Mouse (Mus musculus) A20 (cell line): ENCODE measurements at regions not wholly inside any gene's neighbourhood (a gene's known extent, or its start where the extent isn't known, plus 50 kb on each side); places are given as distances from the start of the nearest gene placed in this dataset.

ENCODE experiments used
- DNase-seq: peaks from one replicate; pipeline ENCODE4 v3.0.0-alpha.2; 2011; ENCODE audit warnings: low read depth, low spot score

DNA sequence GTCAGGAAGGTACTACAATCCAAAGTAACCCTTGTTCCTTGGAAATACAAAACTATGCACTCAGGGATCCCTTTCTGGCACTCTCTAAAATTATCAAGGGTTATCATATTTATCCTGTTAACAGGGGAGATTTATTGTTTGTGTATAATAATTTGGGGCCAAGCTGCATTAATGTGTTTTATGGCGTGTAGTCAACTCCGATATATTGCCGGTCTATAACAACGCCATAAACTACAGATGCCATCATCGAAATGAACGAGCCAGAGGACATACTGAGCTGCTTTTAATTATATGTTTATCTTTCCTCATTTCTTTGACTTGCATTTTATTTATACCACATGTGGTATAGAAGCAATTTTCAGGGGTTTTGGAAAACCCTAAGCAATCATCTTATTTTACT, 147.2 kb downstream of the Nr2f2 start:
- DNase-seq, result no peak

DNA sequence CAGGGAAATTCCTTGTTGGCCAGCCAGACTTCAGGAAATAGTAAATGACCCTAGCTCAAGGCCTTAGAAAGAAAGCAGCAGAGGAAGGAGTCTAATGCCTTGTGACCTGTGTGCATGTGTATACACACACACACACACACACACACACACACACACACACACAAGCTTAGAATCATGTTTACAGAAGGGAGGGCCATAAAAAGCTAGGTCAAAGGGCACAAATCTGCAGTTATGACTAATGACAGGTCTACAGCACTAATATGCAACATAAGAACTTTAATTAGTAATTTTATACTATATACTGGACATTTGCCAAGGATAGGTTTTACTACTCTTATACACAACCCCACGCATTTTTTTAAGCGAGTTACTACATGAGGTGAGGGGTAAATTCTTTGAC, 149.4 kb downstream of the Nr2f2 start:
- DNase-seq, result no peak

DNA sequence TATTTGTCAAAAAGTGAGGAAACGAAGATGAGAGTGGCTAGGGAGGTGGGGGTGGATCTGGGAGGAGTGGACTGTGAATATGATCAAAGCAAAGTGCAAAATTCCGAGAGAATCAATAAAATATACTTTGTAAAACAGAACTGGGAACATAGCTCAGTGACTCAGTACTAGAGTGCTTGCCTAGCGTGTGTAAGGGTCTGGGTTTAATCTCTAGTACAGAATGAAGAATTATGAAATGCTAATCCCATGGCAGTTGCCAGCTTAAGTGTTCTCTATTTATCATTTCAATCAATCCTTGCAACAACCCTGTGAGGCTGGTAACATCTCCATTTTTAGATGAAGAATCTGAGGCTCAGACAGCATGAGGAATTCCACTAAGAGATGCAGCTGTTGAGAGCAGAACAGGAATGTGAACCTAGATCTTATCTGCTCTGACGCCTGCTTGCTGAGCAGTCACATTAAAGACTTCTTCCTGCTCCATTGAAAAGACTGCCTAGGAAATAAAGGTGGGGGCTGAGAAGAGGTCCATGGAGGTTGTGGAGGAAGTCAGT, 152.5 kb downstream of the Nr2f2 start:
- DNase-seq, result no peak

DNA sequence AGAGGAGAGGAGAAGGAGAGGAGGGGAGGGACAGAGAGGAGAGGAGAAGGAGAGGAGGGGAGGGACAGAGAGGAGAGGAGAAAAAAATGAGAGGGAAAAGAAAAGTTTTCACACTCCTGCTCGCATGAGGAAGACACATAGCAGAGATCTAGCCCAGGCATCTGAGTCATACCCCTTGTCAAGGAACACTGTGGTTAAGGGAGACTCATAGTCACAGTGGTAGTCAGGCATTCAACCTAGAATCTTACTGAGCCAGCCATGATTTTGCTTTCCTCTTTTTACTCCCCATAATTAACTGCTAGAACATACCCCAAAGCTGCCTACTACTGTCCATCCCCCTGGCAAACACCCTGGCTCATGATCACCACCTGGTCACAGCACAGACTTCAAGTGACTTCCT, 160.6 kb downstream of the Nr2f2 start:
- DNase-seq, result no peak

DNA sequence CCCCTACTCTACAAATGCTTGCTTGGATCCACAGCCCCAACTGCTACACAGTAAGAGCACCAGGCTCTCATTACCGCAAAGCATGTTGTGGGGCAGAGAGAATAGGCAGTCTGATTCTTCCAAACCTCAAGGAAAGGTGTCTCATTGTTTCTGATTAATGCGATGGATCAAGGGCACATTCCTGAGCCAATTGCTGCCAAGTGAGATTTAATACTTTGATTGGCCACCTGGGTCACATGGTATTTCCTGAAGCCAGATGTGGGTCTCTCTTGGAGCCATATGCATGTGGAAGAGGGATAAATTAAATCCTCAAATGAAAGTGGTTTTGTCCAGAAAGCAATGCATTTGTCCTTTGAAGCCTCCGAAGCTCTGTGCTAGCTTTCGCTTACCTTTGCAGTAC, 166.3 kb downstream of the Nr2f2 start:
- no peak for DNase-seq

DNA sequence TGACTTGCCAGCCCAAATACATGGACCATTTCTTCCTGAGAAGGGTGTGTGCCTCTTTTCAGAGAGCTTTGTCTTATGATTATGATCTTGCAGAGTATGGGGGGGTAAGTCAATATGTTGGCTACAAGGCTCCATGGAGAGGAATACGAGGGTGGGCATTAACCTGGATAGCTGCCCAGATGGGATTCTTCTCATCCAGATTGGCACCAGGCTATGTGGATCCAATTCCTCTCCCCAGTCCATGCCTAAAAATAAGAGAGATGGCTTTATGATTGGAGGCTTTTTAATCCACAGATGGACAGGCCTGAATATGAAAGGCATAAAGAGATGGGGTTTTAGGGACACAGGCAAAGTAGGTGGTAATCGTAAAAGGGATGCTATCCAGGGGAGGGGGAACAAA, 187.6 kb downstream of the Nr2f2 start:
- no peak for DNase-seq

DNA sequence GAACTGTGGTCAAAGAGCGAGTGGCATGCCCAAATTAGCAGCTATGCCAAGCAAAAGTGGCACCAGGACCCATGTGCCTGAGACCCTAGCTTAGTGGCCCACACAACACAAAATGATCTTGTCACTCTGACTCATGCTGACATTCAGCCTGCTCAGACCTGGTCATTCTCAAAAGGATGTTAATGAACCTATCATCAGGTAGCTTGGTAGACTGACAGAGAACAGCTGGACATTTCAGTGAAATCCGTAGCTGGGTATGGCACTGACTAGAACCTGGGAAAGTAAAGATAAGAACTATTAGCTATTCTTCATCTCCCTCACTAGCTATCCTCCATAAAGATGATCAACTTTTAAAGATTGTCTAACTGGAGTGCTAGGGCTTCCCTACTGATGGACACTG, 188.5 kb downstream of the Nr2f2 start:
- no peak for DNase-seq

DNA sequence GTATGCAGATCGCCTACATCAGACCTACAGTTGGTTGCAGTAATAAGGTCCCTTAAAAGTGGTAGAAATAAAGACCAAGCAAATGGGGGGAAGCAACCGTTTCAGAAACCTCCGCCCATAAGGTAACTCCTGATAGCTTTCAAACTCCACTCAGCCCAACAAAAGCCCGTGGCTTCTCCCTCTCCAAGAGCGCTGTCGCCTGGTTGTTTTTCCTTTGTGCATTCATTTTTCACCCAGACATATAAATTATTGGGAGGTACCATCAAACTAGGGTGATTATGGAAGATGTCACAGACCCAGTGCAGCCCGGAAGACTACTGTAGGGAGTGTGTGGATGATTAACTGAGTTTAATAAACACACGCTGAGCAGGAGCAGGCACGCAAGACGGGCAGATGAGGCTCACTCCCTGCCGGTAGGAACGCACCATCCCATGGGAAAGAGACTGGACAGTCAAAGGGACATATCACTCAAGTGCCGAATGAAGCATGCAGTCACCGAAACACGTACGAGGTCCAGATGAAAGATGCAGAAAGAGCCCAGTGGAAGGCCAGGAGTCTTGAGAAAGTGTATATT, 189.8 kb downstream of the Nr2f2 start:
- DNase-seq, result no peak

DNA sequence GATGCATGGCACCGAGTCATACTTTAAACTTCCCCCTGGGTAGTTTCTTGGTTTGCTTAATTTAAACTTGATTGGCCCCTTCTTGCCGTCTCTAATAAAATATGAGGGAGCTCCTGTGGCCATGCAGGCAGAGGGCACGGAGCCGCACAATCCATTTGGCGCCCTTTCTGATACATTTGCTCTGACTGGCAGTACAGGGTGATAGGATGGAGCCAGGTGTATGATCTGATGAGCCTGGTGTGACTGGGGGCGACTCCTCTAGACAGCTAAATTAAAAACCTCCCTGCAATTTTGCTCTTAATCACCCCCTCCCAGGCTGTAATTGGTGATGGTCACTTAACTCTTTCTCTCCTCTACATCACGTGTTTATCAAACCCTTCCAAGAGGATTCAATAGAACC, 190.4 kb downstream of the Nr2f2 start:
- DNase-seq, result no peak

DNA sequence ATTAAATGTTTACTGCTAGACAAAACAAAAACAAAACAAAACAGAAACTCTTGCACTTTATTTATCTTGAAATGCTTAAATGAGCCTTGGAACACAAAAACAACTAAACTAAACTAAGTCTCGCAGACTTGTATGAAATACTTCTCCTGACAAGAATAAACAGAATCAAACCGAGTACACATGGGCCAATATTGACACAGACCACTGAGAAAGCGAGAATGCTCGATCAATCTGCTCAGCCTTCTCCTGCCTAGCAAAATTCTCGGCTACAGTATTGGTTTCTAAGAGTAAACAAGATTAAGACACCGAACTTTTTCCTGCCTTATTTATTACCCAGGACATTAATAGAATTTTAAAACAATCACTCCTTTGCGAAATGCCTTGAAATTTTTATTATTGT, 194.1 kb downstream of the Nr2f2 start:
- DNase-seq, result no peak

DNA sequence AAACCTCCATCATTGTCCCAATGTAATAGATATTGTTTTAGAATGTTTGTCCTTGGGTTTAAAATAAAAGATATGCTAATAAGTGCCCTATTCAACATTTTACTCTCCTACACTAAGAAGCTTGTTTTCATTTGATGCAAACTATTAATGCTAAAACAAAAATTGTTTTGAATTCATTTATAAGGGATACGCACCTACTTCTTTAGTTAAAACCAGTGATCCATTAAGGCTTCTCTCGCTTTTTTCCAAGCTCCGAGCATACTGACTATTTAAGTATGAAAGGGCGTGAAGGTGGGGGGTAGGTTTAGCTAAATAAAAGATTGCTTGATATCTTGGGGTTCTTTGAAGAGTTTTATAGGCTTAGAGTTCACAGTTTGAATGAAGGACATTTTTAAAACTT, 195.1 kb downstream of the Nr2f2 start:
- DNase-seq, result no peak

DNA sequence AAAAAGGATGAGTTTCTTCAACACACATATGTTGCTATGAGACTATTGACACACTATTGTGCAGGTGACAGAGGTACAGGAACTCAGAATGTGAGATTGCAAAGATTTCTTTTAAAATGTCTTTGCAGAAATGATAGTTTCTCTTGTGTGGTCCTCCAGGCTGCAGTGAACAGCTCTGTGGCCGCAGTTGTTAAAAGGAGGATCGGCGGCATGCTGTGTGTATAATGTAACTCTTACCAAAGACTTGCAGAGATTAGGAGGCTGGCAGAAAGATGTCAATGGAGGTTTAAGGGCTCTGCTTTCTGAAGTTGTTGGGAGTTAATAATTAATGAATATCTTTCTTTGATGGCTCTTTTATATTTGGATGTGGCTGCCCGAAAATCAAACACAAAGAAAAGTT, 198.5 kb downstream of the Nr2f2 start:
- DNase-seq, result no peak

DNA sequence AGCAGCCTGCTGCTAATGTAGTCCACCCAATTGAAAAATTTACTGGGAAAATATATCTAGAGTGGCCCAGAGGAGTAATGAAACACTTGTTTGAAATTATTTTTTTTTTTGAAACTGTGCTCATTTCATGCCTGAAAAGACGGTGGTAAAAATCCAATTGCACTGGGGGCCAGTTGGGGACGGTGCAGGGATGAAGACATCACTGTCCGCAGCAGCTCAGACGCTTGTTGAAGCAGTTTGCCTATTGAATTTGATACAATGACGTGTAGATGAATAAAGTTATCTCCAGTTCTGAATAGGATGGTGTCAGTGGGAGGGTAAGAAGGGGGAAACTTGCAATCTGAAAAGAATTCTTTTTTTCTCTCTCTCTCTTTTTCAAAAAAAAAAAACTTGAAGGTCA, 200.5 kb downstream of the Nr2f2 start:
- DNase-seq, result no peak

DNA sequence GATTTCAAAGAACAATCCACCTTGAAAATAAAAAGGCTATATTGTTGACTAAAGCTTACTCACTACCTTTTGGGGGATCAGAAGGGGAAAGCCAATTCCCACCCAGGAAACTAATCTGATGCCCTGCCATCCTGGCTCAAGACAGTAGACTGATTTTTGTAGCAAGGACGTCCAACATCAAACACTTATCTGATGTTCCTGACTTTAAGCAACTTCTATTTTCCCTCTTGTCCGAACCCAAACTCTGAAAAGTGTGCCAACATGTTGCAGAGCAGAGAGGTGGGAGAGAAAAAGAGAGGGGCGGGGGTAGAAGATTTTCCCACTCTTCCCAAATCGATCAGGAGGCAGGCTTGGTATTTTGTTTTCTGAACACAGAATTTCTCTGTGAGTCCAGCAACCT, 201.0 kb downstream of the Nr2f2 start:
- no peak for DNase-seq

DNA sequence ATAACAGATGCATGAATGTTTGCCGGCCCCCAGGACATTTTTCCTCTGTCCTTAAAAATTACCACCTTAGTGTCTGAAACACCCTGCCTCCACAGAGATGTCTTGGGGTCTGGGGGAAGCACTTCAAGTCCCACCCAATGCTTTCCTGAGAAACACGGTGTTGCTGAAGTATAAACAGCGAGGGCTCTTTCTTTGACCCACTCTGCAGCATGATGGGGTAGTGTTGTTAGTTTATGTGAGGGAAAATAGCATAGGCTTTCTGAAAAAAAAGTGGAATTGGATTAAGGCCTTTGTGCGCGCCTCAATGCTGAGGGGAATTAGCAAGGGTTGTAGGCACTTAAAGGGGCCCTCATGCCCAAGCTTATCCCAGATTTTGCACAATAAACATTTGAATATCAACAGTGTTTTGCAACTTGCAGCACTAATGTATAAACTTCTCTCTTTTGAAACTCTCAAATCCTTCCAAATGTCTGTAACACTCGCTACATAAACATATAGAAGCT, 201.8 kb downstream of the Nr2f2 start:
- DNase-seq, result no peak

DNA sequence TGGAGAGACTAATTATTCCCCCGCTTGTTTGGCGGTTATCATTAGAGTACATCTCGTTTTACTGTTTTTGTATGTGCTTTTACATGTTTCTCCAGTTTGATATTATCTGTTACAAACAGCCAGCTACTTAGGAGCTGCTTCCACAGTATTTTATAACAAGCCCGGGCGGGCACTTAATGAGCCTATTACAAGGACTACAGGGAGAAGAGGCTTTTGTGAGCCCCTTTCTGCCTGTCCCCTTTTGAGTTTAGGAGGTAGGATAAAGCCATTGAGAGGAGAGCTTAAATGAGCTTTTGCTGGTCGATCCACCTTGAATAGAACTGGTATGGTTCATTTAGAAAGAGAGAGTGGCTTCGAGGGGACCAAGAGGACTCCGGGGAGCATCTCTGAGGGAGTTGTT, 208.0 kb downstream of the Nr2f2 start:
- DNase-seq, result no peak

DNA sequence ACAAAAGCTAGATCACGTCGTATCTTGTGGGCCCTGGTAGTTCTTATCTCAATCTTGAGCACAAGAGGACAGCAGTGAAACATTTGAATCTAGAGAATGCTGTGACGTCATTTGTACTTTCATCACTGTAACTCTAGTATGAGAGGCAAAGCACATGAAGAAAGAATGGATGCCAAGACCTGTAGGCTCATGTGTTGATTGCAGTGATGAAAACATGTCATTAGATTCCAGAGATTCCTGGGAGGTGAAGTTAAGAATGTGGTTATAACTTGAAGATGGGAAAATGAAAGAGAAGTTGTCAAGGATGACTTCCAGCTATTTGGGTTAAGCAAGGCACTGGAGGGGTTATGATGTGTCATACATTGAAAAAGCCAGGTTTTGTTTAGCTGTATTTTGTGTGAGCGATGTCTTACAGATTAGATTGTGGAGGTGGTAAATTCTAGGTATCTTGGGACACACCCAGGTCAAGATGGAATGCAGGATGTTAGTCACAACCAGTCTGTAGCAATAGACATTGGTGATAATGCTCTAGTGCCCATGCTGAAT, 221.7 kb downstream of the Nr2f2 start:
- no peak for DNase-seq

DNA sequence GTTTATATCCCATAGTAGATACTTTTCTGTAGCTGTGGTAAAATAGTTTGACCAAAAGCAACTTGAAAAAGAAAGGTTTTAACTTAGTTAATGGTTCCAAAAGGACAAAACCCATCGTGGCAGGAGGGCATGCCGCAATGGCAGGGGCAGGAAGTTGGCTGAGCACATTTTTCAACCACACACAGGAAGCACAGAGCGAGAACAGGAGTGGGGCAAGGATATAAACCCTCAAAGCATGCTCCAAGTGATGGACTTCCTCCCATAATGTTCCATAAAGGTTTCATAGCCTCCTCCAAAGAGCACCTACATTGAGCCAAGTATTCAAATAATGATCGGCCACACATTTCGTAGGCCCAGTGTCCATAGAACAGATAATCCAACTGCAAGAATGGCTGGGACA, 229.7 kb downstream of the Nr2f2 start:
- DNase-seq, result no peak

DNA sequence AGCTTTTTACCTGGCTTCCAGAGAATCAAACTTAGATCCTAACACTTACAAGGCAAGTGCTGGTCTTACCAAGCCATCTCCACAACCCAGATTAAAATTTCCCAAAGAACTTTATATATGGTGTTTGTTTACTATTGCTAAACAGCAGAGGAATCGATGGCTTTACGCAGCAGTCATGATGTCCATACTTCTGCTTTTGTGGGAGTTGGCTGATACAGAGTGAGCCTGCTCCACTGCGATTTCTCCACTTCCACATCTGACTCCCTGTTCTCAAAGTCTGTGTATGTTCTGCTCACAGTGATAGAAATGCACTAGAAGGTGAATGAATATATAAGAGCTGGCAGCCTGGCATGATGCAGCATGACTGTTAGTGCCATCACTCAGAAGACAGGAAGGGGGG, 231.1 kb downstream of the Nr2f2 start:
- DNase-seq, result no peak

DNA sequence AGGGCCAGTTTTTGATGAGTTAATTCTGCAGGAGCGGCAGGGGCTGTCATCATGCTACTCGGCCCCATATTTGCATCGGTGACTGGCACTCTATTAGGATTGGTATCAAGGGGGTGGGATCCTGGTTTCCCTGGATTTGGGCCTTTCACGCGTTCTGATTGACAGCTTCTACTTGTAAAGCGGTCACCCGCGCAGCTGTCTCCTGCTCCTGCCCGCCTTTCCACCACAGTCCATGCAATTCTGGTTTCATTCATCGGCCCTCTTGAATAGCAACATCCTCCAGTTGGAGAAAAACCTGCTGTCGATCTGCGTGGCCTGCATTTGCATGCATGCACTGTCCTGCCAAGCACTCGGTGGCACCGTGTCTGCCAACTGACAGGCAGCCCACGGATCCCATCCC, 236.6 kb downstream of the Nr2f2 start:
- no peak for DNase-seq

DNA sequence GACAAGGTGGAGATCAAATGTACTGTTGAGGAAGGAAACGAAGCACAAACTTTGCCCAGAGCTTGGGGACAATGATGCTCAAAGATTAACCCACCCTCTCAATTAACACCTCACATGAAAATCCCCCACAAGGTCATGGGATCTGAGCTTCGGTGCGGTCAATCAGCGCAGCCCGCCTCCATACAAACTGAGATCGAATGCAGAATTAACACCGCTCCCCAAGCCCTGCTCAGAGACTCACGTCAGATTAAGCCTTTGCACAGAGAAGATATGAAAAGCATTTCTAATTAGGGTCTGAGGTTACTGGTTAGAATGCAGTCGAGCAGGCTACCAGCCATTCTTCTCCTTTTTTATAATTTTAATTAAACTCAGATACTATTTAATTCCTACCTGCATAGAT, 243.7 kb downstream of the Nr2f2 start:
- no peak for DNase-seq

DNA sequence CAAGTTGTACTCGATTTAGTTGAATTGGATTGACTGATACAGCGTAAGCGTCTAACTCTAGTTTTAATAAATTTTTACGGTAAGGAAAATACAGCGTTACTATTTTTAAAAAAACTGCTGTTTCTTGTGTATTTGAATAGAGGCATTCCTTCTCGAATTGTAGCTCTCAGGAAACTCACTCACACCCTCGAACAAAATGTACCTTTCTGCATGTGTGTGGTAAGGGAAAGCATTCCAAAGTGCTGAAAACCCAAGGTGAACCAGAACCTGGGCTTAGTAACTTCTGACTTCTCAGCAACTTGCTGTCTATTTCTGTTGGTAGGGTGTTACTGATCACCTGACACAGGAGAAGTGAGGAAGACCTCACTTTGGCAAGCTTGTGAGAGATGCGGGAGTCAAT, 247.0 kb downstream of the Nr2f2 start:
- no peak for DNase-seq

DNA sequence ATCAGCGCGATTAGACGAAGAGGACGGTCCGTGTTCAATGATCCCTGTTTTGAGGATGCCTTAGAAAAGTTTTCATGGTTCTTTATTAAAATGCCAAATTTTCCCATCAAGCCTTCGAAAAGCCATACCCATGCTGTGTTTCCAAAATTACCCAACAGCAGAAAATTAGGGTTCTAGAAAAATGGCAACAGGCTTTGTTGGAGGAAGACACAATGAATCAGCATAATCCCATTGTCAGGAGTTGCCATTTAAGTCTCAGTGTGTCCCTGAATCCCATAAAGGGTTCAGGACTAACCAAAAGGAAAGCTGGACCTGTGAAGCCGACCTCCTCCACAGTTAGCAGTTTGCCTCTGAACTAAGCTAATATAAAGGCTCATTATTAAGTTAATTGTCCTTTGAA, 247.6 kb downstream of the Nr2f2 start:
- no peak for DNase-seq
